Mouse (Mus musculus) stomach, postnatal 0 days (tissue): ENCODE measurements at regions not wholly inside any gene's neighbourhood (a gene's known extent, or its start where the extent isn't known, plus 50 kb on each side); places are given as distances from the start of the nearest gene placed in this dataset.

Experiments
- CTCF ChIP-seq: IDR thresholded peaks from 2 replicates; pipeline ENCODE4 v1.5.1; 2016; ENCODE audit warnings: antibody characterized with exemption, low read depth, mild to moderate bottlenecking, moderate library complexity
- EP300 ChIP-seq: optimal IDR thresholded peaks from 2 replicates; pipeline ENCODE3; 2016; ENCODE audit warnings: antibody characterized with exemption

GRCm38 (mm10) chr13:39691291-39692024 is 669.8 kb downstream of the Ofcc1 start:
- TF ChIP-seq EP300 (no peak), CTCF (no peak)
